Mouse (Mus musculus) bone marrow, adult 2 months (tissue): ENCODE measurements at regions not wholly inside any gene's neighbourhood (a gene's known extent, or its start where the extent isn't known, plus 50 kb on each side); places are given as distances from the start of the nearest gene placed in this dataset.

Experiments used
- CTCF ChIP-seq: fragments of 200-500 bp; IDR thresholded peaks from 2 replicates; pipeline ENCODE4 v1.5.1; 2011; ENCODE audit warnings: low read length, control low read depth; ENCODE audit not compliant: control insufficient read depth, insufficient read depth
- POLR2A ChIP-seq: fragments of 200-500 bp; IDR thresholded peaks from 2 replicates; pipeline ENCODE4 v1.6.1; 2011; ENCODE audit warnings: low read depth, mild to moderate bottlenecking, control low read depth, low read length, borderline replicate concordance; ENCODE audit not compliant: control insufficient read depth

DNA sequence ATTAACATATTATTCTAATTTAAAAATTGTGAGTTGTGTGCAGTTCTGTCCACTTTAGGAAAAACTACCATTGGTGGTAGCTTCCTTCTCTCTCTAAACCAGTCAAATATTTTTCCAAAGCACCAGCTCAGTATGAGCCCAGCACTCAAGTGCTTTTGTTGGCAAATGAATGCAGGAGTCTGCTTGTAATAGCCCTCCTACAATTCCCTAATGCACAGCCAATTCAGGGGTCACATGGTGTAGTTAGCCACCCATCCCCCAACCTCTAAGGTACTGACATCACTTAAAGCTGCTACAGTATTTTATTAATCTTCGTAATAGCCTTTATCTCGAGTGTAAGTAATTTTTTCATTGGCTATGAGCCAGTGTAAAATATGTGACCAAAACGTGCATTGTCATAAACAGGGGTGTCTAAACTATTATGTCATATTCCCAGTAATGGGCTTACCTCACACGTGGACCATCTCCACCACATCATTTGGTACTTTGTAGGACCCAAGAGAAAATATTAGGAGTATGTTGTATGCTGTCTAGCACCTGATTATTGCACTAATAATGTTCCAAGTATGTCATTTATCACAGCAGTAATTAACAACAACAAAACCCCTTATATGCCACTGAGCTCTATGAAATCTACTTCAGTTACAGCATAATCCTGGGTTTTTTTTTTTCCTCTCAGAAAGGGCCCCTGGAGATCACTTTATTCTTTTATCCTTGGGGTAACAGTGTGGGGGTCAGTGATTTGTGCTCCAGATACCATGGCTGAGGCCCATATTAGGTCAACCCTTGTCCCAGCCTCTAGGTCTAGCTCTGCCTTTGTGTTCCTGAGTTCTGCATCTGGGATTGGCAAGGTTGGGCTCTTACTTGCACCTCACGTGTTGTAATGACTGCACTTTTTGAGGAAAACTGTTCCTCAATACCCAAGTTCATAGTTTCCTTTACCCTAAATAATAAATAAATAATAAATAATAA is 822.7 kb upstream of the 2610301B20Rik start:
- TF ChIP-seq POLR2A (no peak), CTCF (no peak)
